7 mouse cellular contexts compared by ENCODE assay signal in the genomic region with DNA sequence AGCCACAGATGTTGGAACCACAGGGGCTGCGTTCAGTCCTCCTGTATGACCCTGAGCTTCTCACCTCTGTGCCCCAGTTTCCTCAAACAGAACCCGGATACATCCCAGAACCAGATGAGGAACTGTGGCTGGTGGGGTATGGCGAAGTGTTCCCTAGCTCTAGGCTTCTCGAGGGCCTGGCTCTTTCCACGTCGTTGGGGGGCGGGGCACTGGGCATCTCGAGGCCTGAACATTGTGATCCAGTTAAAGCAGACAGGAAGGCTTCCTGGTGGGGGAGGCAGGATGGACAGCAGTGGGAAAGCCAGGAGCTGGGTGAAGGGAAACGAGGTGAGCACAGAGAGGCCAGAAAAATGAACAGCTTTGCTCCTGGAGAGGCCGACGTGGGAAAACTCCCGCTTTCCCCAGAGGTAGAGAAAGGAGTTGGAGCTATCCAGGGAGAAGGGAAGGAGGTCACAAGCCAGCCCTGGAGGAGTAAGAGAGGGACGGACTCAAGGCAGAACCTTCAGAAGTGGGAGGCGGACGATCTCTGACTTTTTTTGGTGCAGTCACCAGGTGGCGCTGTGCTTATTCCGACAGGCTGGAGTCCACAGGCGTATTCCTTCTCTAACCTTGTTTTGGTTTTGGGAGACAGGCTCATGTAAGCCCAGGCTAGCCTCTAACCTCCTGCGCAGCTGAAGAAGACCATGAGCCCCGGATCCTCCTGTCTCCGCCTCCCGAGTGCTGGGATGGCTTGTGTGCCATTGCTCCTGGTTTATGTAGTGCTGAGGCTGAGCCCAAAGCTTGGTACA. TPM values are rescaled to one million over a fixed set of nuclear protein-coding genes. Genes with fewer than 3 reads are reported as not detected.
DNase-seq lines count a peak whose midpoint lies in the region; ATAC-seq and TF ChIP-seq lines count a peak whose summit lies in the region.

No protein-coding gene starts in this region.

- 16% methylated on average over 22 of the region's 22 CpGs for WGBS in forebrain, embryonic 14.5 days

- H3K36me3 ChIP-seq in forebrain, embryonic 14.5 days (ENCODE audit: control insufficient read depth, insufficient read depth, low read length): no peaks in the 10 kb centered on the region

- no peak overlapping the region for H3K4me3 ChIP-seq in forebrain, embryonic 14.5 days (ENCODE audit: low read depth, low read length)

- peak; percentile 29 for ATAC-seq in Patski
- 0 out of 2 replicates have a peak, but pooled peaks have one; percentile 18 for ATAC-seq in forebrain, embryonic 14.5 days

- no peak overlapping the region for H3K9ac ChIP-seq in forebrain, embryonic 14.5 days (ENCODE audit: low read length)

- no peaks in the 10 kb centered on the region for H3K27me3 ChIP-seq in Patski
- H3K27me3 ChIP-seq in forebrain, embryonic 14.5 days (replicated peaks; ENCODE audit: control insufficient read depth, insufficient read depth, low read length): peaks cover 9% of the 10 kb centered on the region; the same call in 1 of the 2 replicates

- POLR2A ChIA-PET in Patski (lab: Charles Lee): interaction anchor here (1.1 kb wide), 1 partner anchor 28 kb away, joined by 3 read pairs; no protein-coding TSS in a partner anchor

- peaks cover 3% of the 10 kb centered on the region; the same call in 1 of the 2 replicates for H3K4me1 ChIP-seq in forebrain, embryonic 14.5 days (ENCODE audit: control insufficient read depth, insufficient read depth, low read length)

- TF ChIP-seq CTCF in Patski (IDR thresholded peaks at IDR 0.05): no peak

- H3K27ac ChIP-seq in forebrain, embryonic 14.5 days (ENCODE audit: low read depth, low read length): no peak overlapping the region

- no peak overlapping the region for H3K4me2 ChIP-seq in forebrain, embryonic 14.5 days (ENCODE audit: low read length)

- no peak for DNase-seq in Patski (ENCODE audit: low read depth, low spot score)
- peak; percentile 73 for DNase-seq in c-Kit-positive CD71-positive TER-119-positive erythroid progenitor cells, embryonic 14.5 days (ENCODE audit: low spot score)
- peak; percentile 86 for DNase-seq in forebrain, embryonic 14.5 days (ENCODE audit: low spot score)
- peak; percentile 88 for DNase-seq in heart, postnatal 4 days
- peak; percentile 59 to 88 for DNase-seq in layer of hippocampus, postnatal 25 days (ENCODE audit: extremely low spot score in 1 of 2, low spot score in 1 of 2)
- peak; percentile 82 for DNase-seq in lung, postnatal 25 days (ENCODE audit: low spot score)
- peak; percentile 80 for DNase-seq in right cerebral cortex, adult 18-20 months

- in situ Hi-C loops in Patski (cut with MboI; ENCODE audit: low pct_unique_long_range_greater_than_20kb): loop anchor here (5.0 kb wide), 2 partner anchors 39 to 74 kb away; a partner anchor contains a TSS

- CTCF ChIA-PET in Patski (lab: Charles Lee): interaction anchor here (0.7 to 2.1 kb wide), 21 partner anchors 10 to 80 kb away, joined by 3 to 15 read pairs (median 4); a partner anchor contains a TSS

- H3K9me3 ChIP-seq in forebrain, embryonic 14.5 days (replicated peaks; ENCODE audit: control insufficient read depth, low read length): no peaks in the 10 kb centered on the region

RNA-seq across cellular contexts. Expression of a gene that starts 2.6 kb away (rescaled TPM):
- not detected for polyA plus RNA-seq in Patski (2021)
- polyA plus RNA-seq in forebrain, embryonic 14.5 days (2014; fragmentation: Nextera tagmentation; extraction: Ambion mirVana): 0.36 TPM in 1 of 2 replicates, not detected in the other
- not detected for total RNA-seq in heart, postnatal 4 days (2021)
- total RNA-seq in layer of hippocampus, postnatal 25 days (2021): not detected

RNA-seq across cellular contexts. Expression of a gene that starts 7.2 kb away (rescaled TPM):
- not detected for polyA plus RNA-seq in Patski (2021)
- not detected in 2 replicates for polyA plus RNA-seq in forebrain, embryonic 14.5 days (2014; fragmentation: Nextera tagmentation; extraction: Ambion mirVana)
- under 1 TPM in 1 of 2 experiments, not detected in 1; 0.38 TPM for total RNA-seq in heart, postnatal 4 days (2021)
- not detected for total RNA-seq in layer of hippocampus, postnatal 25 days (2021)

RNA-seq across cellular contexts. Expression of a gene that starts 9.1 kb away (rescaled TPM):
- 34.6 TPM for polyA plus RNA-seq in Patski (2021)
- 224 and 298 TPM in 2 replicates for polyA plus RNA-seq in forebrain, embryonic 14.5 days (2014; fragmentation: Nextera tagmentation; extraction: Ambion mirVana)
- 1 to 10 TPM; 2.5 to 2.9 TPM for total RNA-seq in heart, postnatal 4 days (2021)
- total RNA-seq in layer of hippocampus, postnatal 25 days (2021): 10 to 100 TPM; 32.4 to 34.4 TPM

RNA-seq across cellular contexts. Expression of a gene that starts 9.2 kb away (rescaled TPM):
- 7.5 TPM for polyA plus RNA-seq in Patski (2021)
- polyA plus RNA-seq in forebrain, embryonic 14.5 days (2014; fragmentation: Nextera tagmentation; extraction: Ambion mirVana): 16.9 and 17.1 TPM in 2 replicates
- total RNA-seq in heart, postnatal 4 days (2021): not detected
- 1 to 10 TPM; 1.1 to 1.4 TPM for total RNA-seq in layer of hippocampus, postnatal 25 days (2021)

RNA-seq across cellular contexts. Expression of a gene that starts 25.2 kb away (rescaled TPM):
- polyA plus RNA-seq in Patski (2021): 27.1 TPM
- polyA plus RNA-seq in forebrain, embryonic 14.5 days (2014; fragmentation: Nextera tagmentation; extraction: Ambion mirVana): 40.5 and 47.6 TPM in 2 replicates
- total RNA-seq in heart, postnatal 4 days (2021): 10 to 100 TPM; 67.1 to 68.2 TPM
- total RNA-seq in layer of hippocampus, postnatal 25 days (2021): 10 to 100 TPM; 55.5 to 56.2 TPM

Comparison
In these comparisons a context has a peak if more than half of its experiments do, and no peak if none do; other contexts are left out.
1. RNA of a gene that starts 9.1 kb away (total RNA-seq): 32.4 to 34.4 TPM in layer of hippocampus, postnatal 25 days; 2.5 to 2.9 TPM in heart, postnatal 4 days; every median in the first group is over 4 times any median in the second.